Mouse (Mus musculus): ENCODE results near the gene E130311K13Rik.

The E130311K13Rik gene

DNA sequence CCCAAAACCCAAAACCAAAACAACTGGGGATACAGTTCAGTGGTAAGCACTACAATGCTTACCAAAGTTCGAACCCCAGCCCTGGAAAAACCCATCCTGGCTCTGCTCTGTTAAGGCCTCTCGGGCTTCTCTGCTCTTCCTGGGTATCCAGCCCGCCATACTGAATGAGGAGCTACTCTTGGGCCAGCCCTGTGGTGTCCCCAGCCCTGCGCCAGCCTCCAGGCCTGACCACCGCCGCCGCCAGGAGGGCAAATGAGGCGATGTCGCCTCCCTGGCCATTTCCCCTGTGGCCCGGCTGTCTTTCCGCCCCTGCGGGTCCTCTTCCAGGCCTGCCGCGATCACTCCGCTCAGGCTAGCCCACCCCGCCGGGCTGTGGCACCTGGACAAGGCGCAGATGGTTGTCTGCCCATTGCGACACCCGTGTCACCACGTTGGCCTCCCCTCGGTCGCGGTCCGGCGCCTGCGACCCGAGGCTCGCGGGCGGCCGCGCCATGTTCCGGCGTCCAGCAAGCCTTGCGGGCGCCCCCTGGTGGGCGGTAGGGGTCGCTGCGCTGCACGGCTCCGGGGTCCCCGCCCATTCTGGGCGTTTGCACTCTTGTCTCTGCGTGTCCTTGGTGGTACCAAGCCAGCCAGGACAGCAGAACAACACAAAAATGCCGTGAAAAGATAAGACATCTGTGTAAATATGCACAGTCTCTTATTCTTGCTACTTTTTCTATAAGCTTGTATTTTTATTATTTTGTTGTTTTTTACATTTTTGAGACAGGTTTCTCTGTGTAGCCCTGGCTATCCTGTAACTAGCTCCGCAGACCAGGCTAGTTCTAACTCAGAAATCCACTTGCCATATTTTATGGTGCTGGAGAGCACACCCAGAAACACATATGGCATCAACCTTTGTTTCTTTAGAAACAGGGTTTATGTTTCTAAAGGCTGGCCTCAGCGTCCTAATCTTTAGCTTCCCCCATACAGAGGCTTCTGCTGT is at the start of gene E130311K13Rik:
E130311K13Rik (minus strand) TSS at position 595 of the 982 bp plus-strand sequence.
- peak; percentile 89 for DNase-seq

- DNase-seq: no peak
Observed at GRCm38 (mm10) chr3:63977895-63978294, 48.6 kb upstream of the E130311K13Rik start.

DNA sequence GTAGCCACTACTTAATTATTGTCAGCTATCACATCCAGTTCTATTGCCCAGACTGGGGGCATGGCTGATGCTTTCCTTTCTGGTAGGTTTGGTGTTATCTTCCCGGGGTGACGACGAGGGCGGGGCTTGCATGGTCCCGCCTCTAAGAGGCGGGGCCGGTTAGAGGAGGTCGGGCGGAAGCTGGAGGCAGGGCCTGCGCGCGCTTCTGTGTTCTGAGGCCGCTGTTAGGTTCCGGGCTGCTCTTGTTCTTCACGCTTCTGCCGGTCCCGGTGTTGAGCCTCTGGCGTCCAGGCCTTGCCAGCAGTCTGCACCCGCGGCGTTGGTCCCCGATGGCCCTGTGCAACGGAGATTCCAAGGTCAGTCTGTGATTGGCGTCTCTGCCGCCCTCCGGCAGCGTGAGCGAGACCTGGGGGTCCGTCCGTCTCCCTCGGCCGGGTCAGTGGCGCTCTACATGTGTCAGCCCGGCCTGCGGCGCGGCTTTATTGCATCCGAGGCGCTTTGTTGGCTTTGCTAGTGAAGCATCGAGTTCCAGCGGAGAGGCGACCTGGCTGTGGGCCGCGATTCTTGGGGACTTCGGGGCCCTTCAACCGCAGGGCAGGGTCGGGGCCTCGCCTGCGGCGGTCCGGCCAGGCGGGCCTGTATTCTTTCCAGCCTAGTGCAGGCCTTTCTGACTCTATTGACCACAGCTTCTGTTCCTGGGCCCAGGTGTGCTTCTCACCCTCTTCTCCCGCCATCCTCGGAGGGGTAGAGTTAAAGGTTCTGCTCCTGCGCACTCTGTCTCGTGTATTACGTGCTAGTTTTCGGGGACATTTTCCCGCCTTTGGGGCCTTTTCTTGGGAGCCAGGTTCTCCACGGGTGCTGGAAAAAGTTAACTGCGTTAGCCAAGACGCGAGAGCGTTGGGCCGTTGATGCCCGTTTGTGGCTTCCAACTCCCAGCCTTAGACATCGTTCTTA is 47.0 kb upstream of the E130311K13Rik start, which contains the start of gene Gmps:
Gmps (plus strand) TSS at position 152 of the 954 bp plus-strand sequence.
- DNase-seq: peak; percentile 94

DNA sequence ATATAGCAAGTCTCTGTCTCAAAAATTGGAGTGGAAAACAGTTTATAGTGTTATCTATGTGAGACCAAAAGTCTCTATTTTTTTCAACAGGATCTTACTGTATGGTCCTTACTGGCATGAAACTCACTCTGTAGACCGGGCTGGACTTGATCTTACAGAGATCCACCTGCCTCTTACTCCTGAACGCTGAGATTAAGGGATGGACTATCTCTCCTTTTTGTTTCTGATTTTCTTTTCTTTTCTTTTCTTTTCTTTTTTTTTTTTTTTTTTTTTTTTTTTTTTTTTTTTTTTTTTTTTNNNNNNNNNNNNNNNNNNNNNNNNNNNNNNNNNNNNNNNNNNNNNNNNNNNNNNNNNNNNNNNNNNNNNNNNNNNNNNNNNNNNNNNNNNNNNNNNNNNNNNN is 36.7 kb upstream of the E130311K13Rik start:
- DNase-seq: no peak

- no peak for DNase-seq
Observed at GRCm38 (mm10) chr3:63964922-63965249, 35.6 kb upstream of the E130311K13Rik start.

DNA sequence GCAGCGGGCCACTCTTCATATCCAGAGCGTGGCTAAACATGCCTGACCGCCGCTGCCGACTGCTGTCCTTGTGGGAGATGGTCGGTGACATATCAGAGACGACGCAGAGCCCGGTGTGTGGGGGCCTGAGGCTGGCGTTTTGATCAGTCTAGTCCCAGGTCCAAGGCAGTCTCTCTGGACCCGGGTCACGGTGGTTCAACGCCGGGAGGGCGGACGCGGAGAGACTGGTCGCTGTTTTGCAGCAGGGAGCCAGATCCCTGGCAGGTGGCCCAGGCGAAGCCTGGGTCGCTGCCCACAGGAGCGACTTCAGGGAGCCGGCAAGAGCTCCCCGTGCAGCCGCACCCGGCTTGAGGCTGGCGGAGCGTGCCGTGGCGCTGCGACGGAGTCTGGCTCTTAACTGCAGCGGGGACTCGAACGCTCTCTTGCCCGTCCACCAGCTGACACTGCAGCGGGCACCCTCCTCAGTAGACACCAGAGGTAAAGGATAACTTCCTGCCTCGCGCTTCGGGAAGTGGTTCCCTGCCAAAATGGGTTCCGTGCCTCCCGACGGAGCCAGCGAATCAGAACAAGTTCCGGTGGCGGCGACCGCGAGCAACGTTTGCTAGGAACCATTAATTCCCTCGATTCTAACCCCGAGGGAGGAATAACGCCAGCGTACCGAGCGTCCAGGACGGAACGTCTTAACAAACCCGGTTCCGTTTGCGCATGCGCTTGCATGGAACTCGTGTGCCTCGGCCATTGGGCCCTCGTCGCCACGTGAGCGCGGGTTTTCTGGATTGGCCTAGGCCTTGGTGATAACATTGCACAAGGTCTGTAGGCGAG is 35.0 kb upstream of the E130311K13Rik start, which contains the start of gene Slc33a1:
Slc33a1 (minus strand) TSS at position 669 of the 822 bp plus-strand sequence.
- peak; percentile 98 for DNase-seq

DNA sequence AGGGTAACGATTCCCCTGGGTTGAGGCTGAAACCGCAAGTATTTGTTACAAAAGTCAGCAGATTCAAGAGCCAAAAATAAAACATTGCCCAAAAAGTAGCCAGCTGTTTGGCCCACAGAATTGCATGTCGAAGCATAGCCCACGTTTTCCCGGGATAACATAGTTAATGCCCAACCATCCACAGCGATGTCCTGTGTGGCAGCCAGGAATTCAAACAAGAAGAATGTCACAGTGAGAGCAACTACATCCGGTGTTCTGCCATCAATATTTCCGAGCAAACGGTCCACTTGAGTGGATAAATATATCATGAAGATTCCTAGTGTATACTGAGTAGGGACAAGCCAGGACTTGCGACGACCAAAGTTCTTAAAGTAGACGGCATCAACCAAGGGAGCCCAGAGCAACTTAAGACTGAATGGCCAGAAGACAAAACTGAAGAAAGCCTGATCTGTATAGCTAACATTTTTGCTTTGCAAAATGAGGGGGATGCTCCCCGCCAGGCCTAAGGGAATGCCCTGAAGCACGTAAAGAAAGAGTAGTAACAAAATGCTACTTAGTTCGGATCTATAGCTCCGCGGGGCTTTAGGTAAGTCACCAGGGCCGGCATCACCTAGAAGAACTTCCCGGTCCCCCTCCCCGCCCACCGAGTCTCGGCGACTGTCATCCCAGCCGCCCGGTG is 34.3 kb upstream of the E130311K13Rik start:
- DNase-seq: peak; percentile 62

DNA sequence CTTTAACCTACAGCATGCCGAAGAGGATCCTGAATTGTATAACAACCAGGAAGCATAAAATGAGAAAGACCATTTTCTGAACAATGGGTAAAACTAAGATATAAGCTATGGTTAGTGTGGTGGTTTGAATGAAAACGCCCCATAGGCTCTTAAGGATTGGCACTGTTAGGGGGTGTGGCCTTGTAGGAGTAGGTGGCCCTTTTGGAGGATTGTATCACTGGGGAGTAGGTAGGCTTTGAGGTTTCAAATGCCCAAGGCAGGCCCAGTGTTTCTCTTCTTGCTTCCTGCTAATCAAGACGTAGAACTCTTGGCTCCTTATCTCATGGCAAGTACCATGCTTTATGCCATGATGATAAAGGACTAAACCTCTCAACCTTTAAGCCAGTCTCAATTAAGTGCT is 20.6 kb upstream of the E130311K13Rik start:
- DNase-seq: no peak

DNA sequence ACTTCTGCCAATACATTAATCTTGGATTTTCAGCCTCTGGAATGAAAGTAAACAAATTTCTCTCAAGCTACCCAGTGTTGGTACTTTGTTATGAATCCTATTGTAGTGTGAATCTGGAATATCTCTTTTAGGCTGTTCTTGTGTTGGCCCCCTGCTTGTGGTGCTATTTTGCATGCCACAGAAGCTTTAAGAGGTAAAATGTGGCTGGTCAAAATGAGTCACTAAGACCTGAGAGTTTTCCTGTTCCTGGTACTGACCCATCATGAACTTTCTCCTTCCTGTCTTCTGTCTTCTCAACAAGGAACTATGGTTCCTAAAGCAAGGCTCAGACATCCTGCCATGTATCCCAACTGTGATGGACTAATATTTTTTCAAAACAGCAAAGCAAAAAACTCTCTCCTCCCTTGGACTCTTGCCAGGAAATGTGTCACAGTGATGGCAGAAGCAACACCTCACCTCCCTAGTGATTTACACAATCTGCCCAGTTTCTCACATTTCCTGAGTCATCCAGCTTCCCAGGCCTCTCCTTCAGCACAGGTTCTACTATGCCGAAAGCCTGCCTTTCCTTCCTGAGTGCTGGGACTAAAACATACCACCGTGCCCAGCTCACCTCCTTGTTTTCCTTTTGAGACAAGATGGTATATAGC is 12.1 kb upstream of the E130311K13Rik start:
- DNase-seq: no peak

GRCm38 (mm10) chr3:63938928-63939327 is 9.7 kb upstream of the E130311K13Rik start:
- no peak for DNase-seq

DNA sequence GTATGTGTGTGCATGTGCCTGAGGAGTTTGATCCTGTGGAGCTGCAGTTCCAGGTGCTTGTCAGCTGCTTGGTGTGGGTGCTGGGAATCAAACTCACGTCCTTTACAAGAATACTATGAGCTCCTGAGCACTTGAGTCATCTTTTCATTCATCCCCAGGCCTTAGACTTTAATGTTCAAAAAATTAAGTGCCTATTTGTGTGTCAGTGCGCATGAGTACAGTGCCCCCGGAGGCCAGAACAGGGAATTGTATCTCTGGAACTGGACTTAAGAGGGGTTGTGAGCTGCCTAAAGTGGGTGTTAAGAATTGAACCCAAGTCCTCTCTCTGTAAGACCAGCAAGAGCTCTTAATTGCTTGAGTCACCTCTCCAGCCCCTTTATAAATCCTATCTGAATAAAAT is 9.6 kb downstream of the E130311K13Rik start:
- DNase-seq: peak; percentile 13

DNA sequence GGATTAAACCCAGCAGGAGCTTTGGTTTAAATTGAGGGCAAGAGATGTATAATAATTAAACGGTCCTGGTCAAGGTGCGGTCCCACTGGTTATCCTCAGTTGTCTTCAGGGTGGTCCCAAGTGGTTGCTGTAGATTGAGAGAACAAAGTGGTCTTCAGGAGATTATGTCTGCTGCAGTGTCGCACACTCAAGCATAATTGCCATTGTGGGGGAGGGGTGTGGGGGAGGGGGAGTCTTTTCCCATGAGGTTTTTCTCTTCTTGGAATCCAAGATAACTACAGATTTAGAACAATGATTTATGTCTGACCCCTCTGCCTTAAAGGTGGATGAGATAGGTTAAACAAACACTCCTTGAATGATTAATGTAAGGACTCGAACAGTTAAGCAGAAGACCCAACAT is 19.0 kb downstream of the E130311K13Rik start:
- DNase-seq: no peak

GRCm38 (mm10) chr3:63905241-63905640 is 24.0 kb downstream of the E130311K13Rik start:
- no peak for DNase-seq

DNA sequence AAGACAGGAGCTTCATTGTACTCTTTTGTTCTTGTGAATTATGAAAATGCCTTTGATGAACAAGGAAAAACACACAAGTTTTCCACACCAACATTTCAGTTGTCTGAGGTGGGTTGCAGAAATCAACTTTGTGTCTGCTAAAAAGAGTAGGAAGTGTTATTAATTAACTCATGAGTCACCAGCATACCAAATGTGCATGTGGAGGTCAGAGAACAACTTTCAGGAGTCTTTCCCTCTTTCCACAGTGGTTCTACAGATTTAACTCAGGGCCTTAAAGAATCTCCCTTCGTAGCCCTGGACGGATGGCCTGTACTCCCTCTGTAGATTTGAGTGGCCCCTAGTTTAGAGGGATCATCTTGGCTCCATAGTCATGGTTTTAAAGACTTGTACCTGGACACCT is 25.1 kb downstream of the E130311K13Rik start:
- DNase-seq: no peak

GRCm38 (mm10) chr3:63900021-63900571 is 29.2 kb downstream of the E130311K13Rik start:
- DNase-seq: no peak

GRCm38 (mm10) chr3:63899309-63899695 is 30.0 kb downstream of the E130311K13Rik start, which contains the start of gene Plch1:
TSS of gene Plch1 (minus strand) at chr3:63899472.
- peak; percentile 21 for DNase-seq

DNA sequence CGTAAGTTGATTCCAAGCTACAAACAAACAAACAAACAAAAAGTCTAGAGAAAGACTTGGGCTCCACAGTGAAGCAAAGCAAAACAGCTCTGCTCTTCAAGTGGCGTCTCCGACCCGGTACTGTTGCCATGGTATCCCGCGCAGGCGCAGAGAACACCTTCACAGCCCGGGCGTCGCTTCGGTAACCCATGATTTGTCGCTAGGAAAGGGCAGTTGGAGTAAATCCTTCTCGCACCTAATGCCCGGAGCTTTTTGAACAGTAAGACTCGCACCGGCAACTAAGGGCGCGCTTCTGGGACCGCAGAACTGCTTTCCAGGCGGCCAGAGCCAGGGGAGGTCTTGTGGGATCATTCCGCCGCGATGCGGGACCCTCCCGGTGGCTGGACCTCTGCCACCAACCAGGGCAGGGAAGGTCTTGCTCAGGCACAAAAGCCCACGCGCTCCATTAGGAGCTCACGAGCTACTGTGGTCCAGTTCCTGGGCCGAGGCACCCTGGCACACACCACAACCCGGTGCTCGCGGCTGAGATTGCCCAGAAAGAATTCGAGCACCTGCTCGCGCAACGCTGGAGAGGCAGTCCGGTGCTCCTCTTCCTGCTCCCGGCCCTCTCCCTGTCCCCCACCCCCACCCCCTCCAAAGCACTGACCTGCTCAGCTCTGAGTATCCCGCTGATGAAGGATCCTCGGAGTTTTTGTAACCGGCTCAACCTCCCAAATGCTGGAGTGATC is 30.5 kb downstream of the E130311K13Rik start:
- peak; percentile 64 for DNase-seq

DNA sequence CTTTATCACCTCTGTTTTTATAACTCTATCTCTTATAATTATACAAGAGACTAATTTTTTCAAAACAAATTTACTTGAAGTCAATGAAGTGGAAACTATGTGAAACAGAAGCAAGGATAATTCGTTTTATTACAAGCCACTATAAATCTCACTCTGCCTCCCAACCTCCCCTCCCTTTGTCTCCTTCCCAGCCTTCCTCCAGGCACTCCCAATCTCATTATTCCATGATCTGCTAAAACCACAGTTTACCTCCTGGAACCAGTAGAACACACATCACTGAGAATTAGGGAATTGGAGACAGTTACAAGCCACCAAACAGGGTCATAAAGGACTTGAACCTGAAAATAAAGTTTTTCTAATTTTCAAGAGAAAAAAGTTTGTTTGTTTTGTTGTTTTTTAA is 32.1 kb downstream of the E130311K13Rik start:
- no peak for DNase-seq

DNA sequence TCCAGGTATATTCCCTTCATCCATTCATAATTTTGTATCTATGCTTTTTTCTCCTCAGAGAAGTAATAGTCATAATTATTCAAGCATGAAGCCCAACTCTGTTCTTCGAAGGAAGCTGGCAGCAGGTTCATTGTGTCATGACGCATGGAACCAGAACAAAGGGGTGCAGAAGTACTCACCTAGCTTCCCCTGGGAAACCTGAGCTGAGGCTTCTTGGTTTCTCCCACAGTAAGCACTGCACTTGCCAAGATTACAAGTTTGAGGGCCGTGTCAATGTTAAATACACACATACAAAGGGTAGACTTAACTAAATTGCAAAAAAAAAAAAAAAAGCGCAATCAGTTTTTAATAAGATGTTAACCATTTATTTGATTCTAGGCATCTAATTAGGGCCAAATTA is 33.0 kb downstream of the E130311K13Rik start:
- DNase-seq: no peak

DNA sequence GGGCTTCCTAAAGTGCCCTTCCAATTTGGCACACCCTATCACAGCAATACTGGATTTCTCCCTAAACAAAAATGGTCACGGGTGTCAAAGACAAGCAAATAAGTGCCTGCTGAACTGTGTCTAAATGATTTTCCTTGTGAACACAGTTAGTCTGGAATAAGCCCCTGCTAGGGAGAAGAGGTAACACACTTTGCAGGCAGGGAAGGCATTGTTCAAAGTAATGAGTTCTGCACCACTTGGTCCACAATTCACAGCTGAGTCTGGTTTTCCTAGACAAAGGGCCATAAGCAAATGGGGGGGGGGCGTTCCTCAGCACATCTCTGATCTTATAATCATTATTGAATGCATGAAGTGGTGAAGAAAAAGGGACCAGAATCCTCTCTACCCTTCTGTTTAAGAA is 33.5 kb downstream of the E130311K13Rik start:
- no peak for DNase-seq

Measured in liver (tissue).